Mouse (Mus musculus) liver, embryonic 11.5 days (tissue): ENCODE measurements around the gene Ceacam20. TPM values are rescaled to one million over a fixed set of nuclear protein-coding genes. Genes with fewer than 3 reads are reported as not detected.

ENCODE experiments used
- ATAC-seq: fragments of 200-750 bp; cut with Nextera tagmentation; replicated peaks from 2 replicates; pipeline ENCODE4 v1.8.0; 2017; ENCODE audit warnings: moderate number of reproducible peaks, mild to moderate bottlenecking, moderate TSS enrichment, moderate library complexity; ENCODE audit not compliant: low FRiP score
- DNase-seq: peaks from one replicate; pipeline ENCODE4 v3.0.0-alpha.2; 2017; ENCODE audit warnings: low spot score
- H3K27ac ChIP-seq: fragments of 300-500 bp; sonication (generic); 2 replicates; pipeline ENCODE4 v1.5.1; 2014; ENCODE audit warnings: mild to moderate bottlenecking, low read depth, low read length, control low read depth
- H3K27me3 ChIP-seq: fragments of 300-500 bp; sonication (generic); replicated peaks from 2 replicates; pipeline ENCODE4 v1.6.1; 2014; ENCODE audit warnings: low read length, mixed read lengths; ENCODE audit not compliant: control insufficient read depth, insufficient read depth
- H3K36me3 ChIP-seq: fragments of 300-500 bp; sonication (generic); 2 replicates; pipeline ENCODE4 v1.6.1; 2014; ENCODE audit warnings: mild to moderate bottlenecking, low read length, moderate library complexity, mixed read lengths; ENCODE audit not compliant: control insufficient read depth, insufficient read depth
- H3K4me1 ChIP-seq: fragments of 300-500 bp; sonication (generic); replicated peaks from 2 replicates; pipeline ENCODE4 v1.6.1; 2014; ENCODE audit warnings: low read length, mixed read lengths; ENCODE audit not compliant: control insufficient read depth, insufficient read depth
- H3K4me2 ChIP-seq: fragments of 300-500 bp; sonication (generic); 2 replicates; pipeline ENCODE4 v1.6.1; 2014; ENCODE audit warnings: mild to moderate bottlenecking, control low read depth, moderate library complexity
- H3K4me3 ChIP-seq: fragments of 300-500 bp; sonication (generic); 2 replicates; pipeline ENCODE4 v1.5.1; 2014; ENCODE audit warnings: low read depth, low read length, control low read depth
- H3K9ac ChIP-seq: fragments of 300-500 bp; sonication (generic); 2 replicates; pipeline ENCODE4 v1.6.1; 2014; ENCODE audit warnings: low read depth, low read length, control low read depth
- H3K9me3 ChIP-seq: fragments of 300-500 bp; sonication (generic); 2 replicates; pipeline ENCODE4 v1.6.1; 2016; ENCODE audit warnings: low read length, inconsistent platforms, mixed read lengths; ENCODE audit not compliant: control insufficient read depth
- WGBS: fragments of 180-500 bp; shearing (Covaris S2); extraction: QIAGEN DNeasy Blood & Tissue Kit; methylation state at CpG from one replicate; pipeline ENCODE4 v1.1.7; 2014; 5-methylcytosine and 5-hydroxymethylcytosine counted together
- polyA plus RNA-seq: library from polyadenylated mRNA; unstranded; fragments of >200 nt; fragmentation: Nextera tagmentation; extraction: Ambion mirVana; gene quantifications from 2 replicates; pipeline ENCODE4 v1.2.1, GENCODE M21; 2014

The Ceacam20 gene
- polyA plus RNA-seq, 1 experiment from 2014 or later: not detected

- Histone ChIP-seq H3K4me1 (no peaks in the 10 kb centered on the region), H3K9ac (no peak overlapping the region), H3K4me2 (peak overlapping the region; percentile 16; the same call in 1 of the 2 replicates), H3K27ac (peak overlapping the region; percentile 43; the same call in 1 of the 2 replicates), H3K27me3 (no peaks in the 10 kb centered on the region), H3K9me3 (no peaks in the 10 kb centered on the region), H3K4me3 (no peak overlapping the region; the same call in 1 of the 2 replicates), H3K36me3 (no peaks in the 10 kb centered on the region)
- DNase-seq (no peak), ATAC-seq (0 out of 2 replicates have a peak, but pooled peaks have one; percentile 10)
- 15% methylated on average over 5 of the region's 6 CpGs for WGBS
Measured at GRCm38 (mm10) chr7:19940256-19940655, 25.0 kb upstream of the Ceacam20 start.

- Histone ChIP-seq H3K4me3 (no peak overlapping the region), H3K9me3 (no peaks in the 10 kb centered on the region), H3K4me2 (no peak overlapping the region), H3K27me3 (no peaks in the 10 kb centered on the region), H3K9ac (no peak overlapping the region), H3K4me1 (no peaks in the 10 kb centered on the region), H3K27ac (no peak overlapping the region), H3K36me3 (no peaks in the 10 kb centered on the region)
- no peak for DNase-seq
- ATAC-seq: no peak
- 85% methylated on average over 8 of the region's 8 CpGs for WGBS
Measured at GRCm38 (mm10) chr7:19944709-19945108, 20.5 kb upstream of the Ceacam20 start.

GRCm38 (mm10) chr7:19945201-19945600 is 20.0 kb upstream of the Ceacam20 start:
- no peaks in the 10 kb centered on the region for H3K27me3 ChIP-seq
- H3K27ac ChIP-seq: no peak overlapping the region
- no peak overlapping the region for H3K4me2 ChIP-seq
- 83% methylated on average over 5 of the region's 5 CpGs for WGBS
- ATAC-seq (no peak), DNase-seq (no peak)
- H3K9ac ChIP-seq: no peak overlapping the region
- H3K4me1 ChIP-seq: no peaks in the 10 kb centered on the region
- no peaks in the 10 kb centered on the region for H3K9me3 ChIP-seq
- H3K36me3 ChIP-seq: no peaks in the 10 kb centered on the region
- no peak overlapping the region for H3K4me3 ChIP-seq

- no peak overlapping the region for H3K9ac ChIP-seq
- peaks cover 2% of the 10 kb centered on the region; the same call in 1 of the 2 replicates for H3K4me1 ChIP-seq
- DNase-seq (no peak), ATAC-seq (no peak)
- H3K27me3 ChIP-seq: no peaks in the 10 kb centered on the region
- H3K27ac ChIP-seq: no peak overlapping the region
- H3K4me2 ChIP-seq: no peak overlapping the region
- H3K9me3 ChIP-seq: no peaks in the 10 kb centered on the region
- no peak overlapping the region for H3K4me3 ChIP-seq
- 80% methylated on average over 13 of the region's 13 CpGs for WGBS
- H3K36me3 ChIP-seq: no peaks in the 10 kb centered on the region
Measured at GRCm38 (mm10) chr7:19945821-19946515, 19.2 kb upstream of the Ceacam20 start.

- no peak overlapping the region for H3K4me2 ChIP-seq
- no peak overlapping the region for H3K27ac ChIP-seq
- no peak overlapping the region for H3K9ac ChIP-seq
- H3K4me3 ChIP-seq: no peak overlapping the region
- no peak for DNase-seq
- H3K27me3 ChIP-seq: no peaks in the 10 kb centered on the region
- ATAC-seq: no peak
- no peaks in the 10 kb centered on the region for H3K9me3 ChIP-seq
- 77% methylated on average over 12 of the region's 12 CpGs for WGBS
- H3K4me1 ChIP-seq: peaks cover 2% of the 10 kb centered on the region; the same call in 1 of the 2 replicates
- H3K36me3 ChIP-seq: no peaks in the 10 kb centered on the region
Measured at GRCm38 (mm10) chr7:19948956-19949355, 16.3 kb upstream of the Ceacam20 start.

GRCm38 (mm10) chr7:19949996-19950395 is 15.2 kb upstream of the Ceacam20 start:
- H3K27ac ChIP-seq: no peak overlapping the region
- H3K36me3 ChIP-seq: no peaks in the 10 kb centered on the region
- no peak overlapping the region for H3K4me3 ChIP-seq
- no peak for DNase-seq
- WGBS: 63% methylated on average over 10 of the region's 10 CpGs
- H3K27me3 ChIP-seq: no peaks in the 10 kb centered on the region
- H3K9ac ChIP-seq: no peak overlapping the region
- peaks cover 2% of the 10 kb centered on the region; the same call in 1 of the 2 replicates for H3K4me1 ChIP-seq
- ATAC-seq: no peak
- no peak overlapping the region for H3K4me2 ChIP-seq
- H3K9me3 ChIP-seq: no peaks in the 10 kb centered on the region

GRCm38 (mm10) chr7:19950589-19950988 is 14.6 kb upstream of the Ceacam20 start, which contains the start of gene Igsf23:
Gene Igsf23 (minus strand): TSS chr7:19950756.
- Histone ChIP-seq H3K36me3 (no peaks in the 10 kb centered on the region), H3K4me2 (no peak within 1 kb of the TSS), H3K9ac (no peak within 1 kb of the TSS), H3K27me3 (no peaks in the 10 kb centered on the region), H3K9me3 (no peaks in the 10 kb centered on the region), H3K4me1 (peaks cover 2% of the 10 kb centered on the region; the same call in 1 of the 2 replicates), H3K27ac (no peak within 1 kb of the TSS), H3K4me3 (no peak within 1 kb of the TSS)
- ATAC-seq: peak; percentile 63
- 37% methylated on average over 9 of the region's 9 CpGs for WGBS
- DNase-seq: no peak

- Histone ChIP-seq H3K4me1 (peaks cover 2% of the 10 kb centered on the region; the same call in 1 of the 2 replicates), H3K9me3 (no peaks in the 10 kb centered on the region)
- DNase-seq: no peak
Measured at GRCm38 (mm10) chr7:19952320-19952986, 12.8 kb upstream of the Ceacam20 start.

More at GRCm38 (mm10) chr7:19952320-19952986, 12.8 kb upstream of the Ceacam20 start:
- Histone ChIP-seq H3K4me3 (no peak overlapping the region), H3K9ac (no peak overlapping the region), H3K27ac (no peak overlapping the region), H3K36me3 (no peaks in the 10 kb centered on the region), H3K27me3 (no peaks in the 10 kb centered on the region), H3K4me2 (no peak overlapping the region)
- 76% methylated on average over 10 of the region's 10 CpGs for WGBS
- ATAC-seq: no peak
